Mouse (Mus musculus) bone marrow, adult 2 months (tissue): ENCODE results near the gene Tmod2.

Source experiments
- CTCF ChIP-seq: fragments of 200-500 bp; IDR thresholded peaks from 2 replicates; pipeline ENCODE4 v1.5.1; 2011; ENCODE audit warnings: low read length, control low read depth; ENCODE audit not compliant: control insufficient read depth, insufficient read depth
- POLR2A ChIP-seq: fragments of 200-500 bp; IDR thresholded peaks from 2 replicates; pipeline ENCODE4 v1.6.1; 2011; ENCODE audit warnings: low read depth, mild to moderate bottlenecking, control low read depth, low read length, borderline replicate concordance; ENCODE audit not compliant: control insufficient read depth

GRCm38 (mm10) chr9:75553719-75554118 lies 57.4 kb downstream of the Tmod2 start:
- TF ChIP-seq CTCF (no peak), POLR2A (no peak)
